Mouse (Mus musculus) forebrain, embryonic 14.5 days (tissue): Measurements from ENCODE around the gene Klk6. TPM values are rescaled to one million over a fixed set of nuclear protein-coding genes. Genes with fewer than 3 reads are reported as not detected.

ENCODE experiments used
- ATAC-seq: fragments of 200-750 bp; cut with Nextera tagmentation; 2 replicates; pipeline ENCODE4 v1.8.0; 2017; ENCODE audit warnings: mild to moderate bottlenecking, moderate library complexity
- DNase-seq: peaks from one replicate; pipeline ENCODE4 v3.0.0-alpha.2; 2015; ENCODE audit warnings: low spot score
- H3K27ac ChIP-seq: fragments of 300-500 bp; sonication (generic); 2 replicates; pipeline ENCODE4 v1.5.1; 2014; ENCODE audit warnings: low read depth, mild to moderate bottlenecking, control low read depth, low read length, moderate library complexity
- H3K27me3 ChIP-seq: fragments of 300-500 bp; sonication (generic); replicated peaks from 2 replicates; pipeline ENCODE4 v1.6.1; 2014; ENCODE audit warnings: low read length, control low read depth, mixed read lengths; ENCODE audit not compliant: control insufficient read depth, insufficient read depth
- H3K36me3 ChIP-seq: fragments of 300-500 bp; sonication (generic); 2 replicates; pipeline ENCODE4 v1.6.1; 2014; ENCODE audit warnings: low read length, control low read depth; ENCODE audit not compliant: control insufficient read depth, insufficient read depth
- H3K4me1 ChIP-seq: fragments of 300-500 bp; sonication (generic); 2 replicates; pipeline ENCODE4 v1.6.1; 2014; ENCODE audit warnings: antibody characterized with exemption, low read length, control low read depth; ENCODE audit not compliant: control insufficient read depth, insufficient read depth
- H3K4me2 ChIP-seq: fragments of 300-500 bp; sonication (generic); 2 replicates; pipeline ENCODE4 v1.6.1; 2014; ENCODE audit warnings: mild to moderate bottlenecking, control low read depth, low read length
- H3K4me3 ChIP-seq: fragments of 300-500 bp; sonication (generic); 2 replicates; pipeline ENCODE4 v1.5.1; 2014; ENCODE audit warnings: low read depth, low read length, control low read depth
- H3K9ac ChIP-seq: fragments of 300-500 bp; sonication (generic); 2 replicates; pipeline ENCODE4 v1.6.1; 2014; ENCODE audit warnings: mild to moderate bottlenecking, low read length, control low read depth, moderate library complexity
- H3K9me3 ChIP-seq: fragments of 300-500 bp; sonication (generic); replicated peaks from 2 replicates; pipeline ENCODE4 v1.6.1; 2016; ENCODE audit warnings: low read length, control low read depth, mixed read lengths; ENCODE audit not compliant: control insufficient read depth
- WGBS: fragments of 180-500 bp; shearing (Covaris S2); extraction: QIAGEN DNeasy Blood & Tissue Kit; methylation state at CpG from one replicate; pipeline ENCODE4 v1.1.7; 2014; 5-methylcytosine and 5-hydroxymethylcytosine counted together
- polyA plus RNA-seq: library from polyadenylated mRNA; unstranded; fragments of >200 nt; fragmentation: Nextera tagmentation; extraction: Ambion mirVana; gene quantifications from 2 replicates; pipeline ENCODE4 v1.2.1, GENCODE M21; 2014

The Klk6 gene
- polyA plus RNA-seq, 1 experiment from 2014 or later, result not detected

DNA sequence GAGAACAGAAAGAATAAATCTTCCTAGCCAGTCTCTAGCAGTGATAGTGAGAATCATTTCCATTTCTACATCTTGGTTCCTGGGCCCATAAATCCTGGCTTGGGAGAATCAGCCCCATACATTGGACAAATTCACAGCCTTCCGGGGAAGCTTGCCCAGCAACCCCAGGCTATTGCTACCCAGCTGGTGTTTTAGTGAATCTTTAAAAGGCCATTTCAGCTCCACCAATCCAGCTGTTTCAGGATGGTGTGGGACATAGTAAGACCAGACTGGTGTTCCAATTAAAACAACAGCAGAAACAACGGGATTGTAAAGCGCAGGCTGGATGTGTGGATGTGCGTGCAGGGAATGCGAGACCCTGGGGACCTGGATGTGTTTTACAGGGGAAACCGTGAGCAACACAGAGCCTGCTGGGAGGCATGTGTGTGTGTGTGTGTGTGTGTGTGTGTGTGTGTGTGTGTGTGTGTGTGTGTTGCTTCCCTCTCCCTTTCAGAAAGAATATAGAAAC lies 50.6 kb downstream of the Klk6 start:
- DNase-seq (no peak), ATAC-seq (no peak)
- Histone ChIP-seq H3K4me3 (no peak overlapping the region), H3K9ac (no peak overlapping the region), H3K36me3 (no peaks in the 10 kb centered on the region), H3K9me3 (no peaks in the 10 kb centered on the region), H3K27me3 (no peaks in the 10 kb centered on the region), H3K4me2 (no peak overlapping the region), H3K27ac (no peak overlapping the region), H3K4me1 (no peaks in the 10 kb centered on the region)
- 80% methylated on average over 6 of the region's 6 CpGs for WGBS

DNA sequence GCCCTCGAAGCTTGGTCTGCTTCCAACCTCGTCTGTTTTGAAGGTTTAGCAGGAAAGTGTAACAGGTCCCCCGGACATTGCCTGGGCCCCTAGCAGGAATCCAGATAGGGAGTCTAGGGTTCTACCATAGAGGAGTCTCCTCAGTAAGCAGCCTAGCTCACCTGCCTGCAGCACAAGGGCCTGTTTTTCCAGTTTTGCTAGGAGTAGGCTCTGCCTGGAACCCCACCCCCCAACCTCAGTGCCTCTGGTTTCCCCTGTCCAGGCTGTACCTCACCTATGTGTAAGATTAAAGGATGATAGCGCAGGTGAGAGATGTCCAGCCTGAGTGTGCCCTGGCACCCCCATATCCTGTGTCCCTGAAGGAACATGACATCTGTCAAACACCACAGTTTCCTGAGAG lies 52.1 kb downstream of the Klk6 start:
- Histone ChIP-seq H3K4me1 (no peaks in the 10 kb centered on the region), H3K9ac (no peak overlapping the region), H3K27ac (no peak overlapping the region), H3K9me3 (no peaks in the 10 kb centered on the region), H3K4me2 (no peak overlapping the region), H3K36me3 (no peaks in the 10 kb centered on the region), H3K4me3 (no peak overlapping the region), H3K27me3 (no peaks in the 10 kb centered on the region)
- no peak for ATAC-seq
- no peak for DNase-seq
- WGBS, result 82% methylated on average over 4 of the region's 4 CpGs

DNA sequence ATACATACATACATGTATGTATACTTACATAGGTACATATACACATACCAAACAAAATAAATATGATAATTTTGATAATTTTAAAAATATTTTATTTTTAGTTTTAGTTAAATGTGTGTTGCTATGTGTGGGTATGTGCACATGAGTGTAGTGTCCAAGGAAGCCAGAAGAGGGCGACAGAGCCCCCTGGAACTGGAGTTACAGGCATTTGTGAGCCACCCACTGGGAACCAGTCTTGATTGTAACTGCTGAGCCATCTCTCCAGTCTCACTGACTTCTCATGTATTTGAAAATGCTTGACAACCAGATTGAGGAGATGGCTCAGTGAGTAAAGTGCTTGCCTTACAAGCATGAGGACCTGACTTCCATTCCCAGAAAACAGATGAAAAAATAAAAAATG lies 54.0 kb downstream of the Klk6 start:
- Histone ChIP-seq H3K36me3 (no peaks in the 10 kb centered on the region), H3K9me3 (no peaks in the 10 kb centered on the region), H3K4me2 (no peak overlapping the region), H3K27ac (no peak overlapping the region), H3K4me1 (no peaks in the 10 kb centered on the region), H3K9ac (no peak overlapping the region), H3K4me3 (no peak overlapping the region), H3K27me3 (no peaks in the 10 kb centered on the region)
- 63% methylated on average over 1 of the region's 1 CpGs for WGBS
- ATAC-seq (no peak), DNase-seq (no peak)

DNA sequence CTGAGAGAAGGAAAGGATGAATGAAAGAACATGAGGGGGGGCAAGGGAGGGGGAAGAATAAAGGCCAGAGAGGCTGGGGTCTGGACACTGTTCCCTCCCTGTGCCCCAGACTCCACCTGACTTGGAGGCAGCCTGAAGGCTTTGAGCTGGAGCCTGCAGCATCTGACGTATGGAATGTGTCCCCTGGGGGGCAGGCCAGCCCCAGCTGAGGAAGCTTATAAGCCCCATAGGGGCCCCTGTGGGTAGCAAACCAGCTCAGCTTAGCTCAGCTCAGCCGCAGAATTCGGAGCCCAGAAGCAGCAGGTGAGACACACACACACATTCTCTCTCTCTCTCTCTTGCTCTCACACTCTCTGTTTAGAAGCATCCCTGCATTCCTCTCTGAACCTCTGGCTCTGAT lies 56.6 kb downstream of the Klk6 start, which contains the start of gene Klk4:
Gene Klk4 (plus strand): TSS at position 249 of the 400 bp plus-strand sequence.
- Histone ChIP-seq H3K27ac (no peak within 1 kb of the TSS), H3K27me3 (no peaks in the 10 kb centered on the region), H3K36me3 (no peaks in the 10 kb centered on the region), H3K9me3 (no peaks in the 10 kb centered on the region), H3K4me2 (no peak within 1 kb of the TSS), H3K4me1 (no peaks in the 10 kb centered on the region), H3K9ac (no peak within 1 kb of the TSS), H3K4me3 (no peak within 1 kb of the TSS)
- no peak for DNase-seq
- ATAC-seq, result no peak
- 5% methylated on average over 3 of the region's 3 CpGs for WGBS

Other genes starting within 250 kb of the Klk6 start
- gene Zfp719, start 244.9 kb upstream of the Klk6 start, polyA plus RNA-seq, result 18.8 and 21.5 TPM in 2 replicates
- gene Zfp819, start 217.3 kb upstream of the Klk6 start, polyA plus RNA-seq, result 0.47 and 0.53 TPM in 2 replicates
- gene Ceacam18, start 189.8 kb upstream of the Klk6 start, polyA plus RNA-seq, result not detected in 2 replicates
- gene Siglece, start 164.3 kb upstream of the Klk6 start, polyA plus RNA-seq, result 0.19 and 0.42 TPM in 2 replicates
- 18.9 and 20.6 TPM in 2 replicates for gene Ctu1, start 152.5 kb upstream of the Klk6 start, polyA plus RNA-seq
- not detected in 2 replicates for gene Klk14, start 134.1 kb upstream of the Klk6 start, polyA plus RNA-seq
- gene Klk13, start 111.9 kb upstream of the Klk6 start, polyA plus RNA-seq, result not detected in 2 replicates
- 0.19 TPM in 1 of 2 replicates, not detected in the other for gene Klk12, start 55.6 kb upstream of the Klk6 start, polyA plus RNA-seq
- gene Klk11, start 49.9 kb upstream of the Klk6 start, polyA plus RNA-seq, result not detected in 2 replicates
- gene Klk10, start 43.5 kb upstream of the Klk6 start, polyA plus RNA-seq, result 0.13 TPM in 1 of 2 replicates, not detected in the other
- not detected in 2 replicates for gene Klk9, start 32.6 kb upstream of the Klk6 start, polyA plus RNA-seq
- gene Klk8, start 26.9 kb upstream of the Klk6 start, polyA plus RNA-seq, result 7.1 and 9.6 TPM in 2 replicates
- gene Klk7, start 13.2 kb upstream of the Klk6 start, polyA plus RNA-seq, result not detected in 2 replicates
- not detected in 2 replicates for gene Klk5, start 17.5 kb downstream of the Klk6 start, polyA plus RNA-seq
- 0.69 and 0.86 TPM in 2 replicates for gene Klk4, start 56.7 kb downstream of the Klk6 start, polyA plus RNA-seq
- not detected in 2 replicates for gene Klk15, start 109.2 kb downstream of the Klk6 start, polyA plus RNA-seq
- gene Klk1b8, start 126.2 kb downstream of the Klk6 start, polyA plus RNA-seq, result not detected in 2 replicates
- gene Klk1b1, start 142.3 kb downstream of the Klk6 start, polyA plus RNA-seq, result not detected in 2 replicates
- gene Klk1b9, start 151.6 kb downstream of the Klk6 start, polyA plus RNA-seq, result not detected in 2 replicates
- gene Klk1b11, start 171.4 kb downstream of the Klk6 start, polyA plus RNA-seq, result not detected in 2 replicates
- not detected in 2 replicates for gene Klk1b26, start 187.7 kb downstream of the Klk6 start, polyA plus RNA-seq
- not detected in 2 replicates for gene Klk1b27, start 227.8 kb downstream of the Klk6 start, polyA plus RNA-seq